Comparison of ENCODE assay signal across 10 mouse cellular contexts in genomic region chr1:64705230-64705629, GRCm38 (mm10). TPM values are rescaled to one million over a fixed set of nuclear protein-coding genes. Genes with fewer than 3 reads are reported as not detected.
DNase-seq lines count a peak whose midpoint lies in the region; ATAC-seq and TF ChIP-seq lines count a peak whose summit lies in the region.
"Had no signal": no experiment of that assay in that cellular context is flagged by ENCODE, and none has a peak within 500 bp of the region (broad histone marks: within the 10 kb centered on the region; RNA-seq: fewer than 3 reads in every experiment).

No protein-coding gene starts in this region.

- WGBS in midbrain, embryonic 10.5 days: 53% methylated on average over 6 of the region's 6 CpGs
- 46% methylated on average over 6 of the region's 6 CpGs for WGBS in midbrain, embryonic 16.5 days
- 54% methylated on average over 6 of the region's 6 CpGs for WGBS in embryonic facial prominence, embryonic 10.5 days
- 41% methylated on average over 6 of the region's 6 CpGs for WGBS in hindbrain, postnatal 0 days
- 46% methylated on average over 6 of the region's 6 CpGs for WGBS in midbrain, postnatal 0 days

- peaks cover 54% of the 10 kb centered on the region for H3K36me3 ChIP-seq in midbrain, embryonic 10.5 days
- H3K36me3 ChIP-seq in midbrain, embryonic 16.5 days (ENCODE audit: control insufficient read depth, insufficient read depth, low read length): 0 out of 2 replicates have a peak, but pooled peaks cover 3% of the 10 kb centered on the region
- H3K36me3 ChIP-seq in embryonic facial prominence, embryonic 10.5 days (replicated peaks): peaks cover 43% of the 10 kb centered on the region
- peaks cover 4% of the 10 kb centered on the region; the same call in 1 of the 2 replicates for H3K36me3 ChIP-seq in hindbrain, postnatal 0 days (ENCODE audit: insufficient read depth, low read length)
- H3K36me3 ChIP-seq in midbrain, postnatal 0 days (ENCODE audit: insufficient read depth, low read length): peaks cover 7% of the 10 kb centered on the region

- peak; percentile 67 for TF ChIP-seq CTCF in hindbrain, postnatal 0 days (IDR thresholded peaks at IDR 0.05; ENCODE audit: low read depth)
- TF ChIP-seq CTCF in midbrain, postnatal 0 days (IDR thresholded peaks at IDR 0.05): peak; percentile 74

- no peak for ATAC-seq in midbrain, embryonic 16.5 days
- no peak for ATAC-seq in hindbrain, postnatal 0 days
- no peak for ATAC-seq in midbrain, postnatal 0 days (ENCODE audit: low FRiP score)

- H3K4me2 ChIP-seq in midbrain, embryonic 16.5 days (ENCODE audit: low read length): no peak overlapping the region
- H3K4me2 ChIP-seq in hindbrain, postnatal 0 days (ENCODE audit: low read depth, low read length): no peak overlapping the region
- H3K4me2 ChIP-seq in midbrain, postnatal 0 days (ENCODE audit: low read depth, low read length, poor library complexity, severe bottlenecking): no peak overlapping the region
- H3K4me2 ChIP-seq: embryonic facial prominence, embryonic 13.5 days had no signal

- intact Hi-C loops in left cerebral cortex, postnatal 25 days (cut with DNase I): loop anchor here (5.0 kb wide), 1 partner anchor 1038 kb away; no protein-coding TSS in a partner anchor

- no peaks in the 10 kb centered on the region for H3K9me3 ChIP-seq in midbrain, embryonic 10.5 days (replicated peaks)
- H3K9me3 ChIP-seq in midbrain, embryonic 16.5 days (replicated peaks; ENCODE audit: control insufficient read depth, low read length, poor library complexity, severe bottlenecking): no peaks in the 10 kb centered on the region
- no peaks in the 10 kb centered on the region for H3K9me3 ChIP-seq in embryonic facial prominence, embryonic 10.5 days
- no peaks in the 10 kb centered on the region for H3K9me3 ChIP-seq in hindbrain, postnatal 0 days (ENCODE audit: low read length)
- no peaks in the 10 kb centered on the region for H3K9me3 ChIP-seq in midbrain, postnatal 0 days (ENCODE audit: low read length)
- H3K9me3 ChIP-seq: embryonic facial prominence, embryonic 13.5 days had no signal

- no peak overlapping the region for H3K4me3 ChIP-seq in midbrain, embryonic 10.5 days
- no peak overlapping the region for H3K4me3 ChIP-seq in midbrain, embryonic 16.5 days (ENCODE audit: low read depth, low read length)
- H3K4me3 ChIP-seq in embryonic facial prominence, embryonic 10.5 days: no peak overlapping the region
- no peak overlapping the region for H3K4me3 ChIP-seq in hindbrain, postnatal 0 days (ENCODE audit: low read length)
- no peak overlapping the region for H3K4me3 ChIP-seq in midbrain, postnatal 0 days (ENCODE audit: low read depth, low read length)
- H3K4me3 ChIP-seq: embryonic facial prominence, embryonic 13.5 days had no signal

- peak; percentile 29 for DNase-seq in midbrain, embryonic 10.5 days (ENCODE audit: low spot score)
- peak; percentile 63 for DNase-seq in adrenal gland, postnatal 14 days
- DNase-seq in embryonic facial prominence, embryonic 10.5 days (ENCODE audit: low spot score): peak; percentile 23
- peak; percentile 77 for DNase-seq in hindbrain, postnatal 0 days (ENCODE audit: low spot score)
- DNase-seq in left cerebral cortex, postnatal 25 days (ENCODE audit: low spot score in 2 of 2): peak; percentile 65 to 84
- DNase-seq in midbrain, postnatal 0 days (ENCODE audit: low spot score): peak; percentile 72
- peak; percentile 9 to 33 for DNase-seq in thymus, adult 18-20 months

- H3K9ac ChIP-seq in midbrain, embryonic 16.5 days (ENCODE audit: low read depth, low read length): no peak overlapping the region
- H3K9ac ChIP-seq in hindbrain, postnatal 0 days (replicated peaks; ENCODE audit: low read length): no peak overlapping the region
- no peak overlapping the region for H3K9ac ChIP-seq in midbrain, postnatal 0 days (replicated peaks; ENCODE audit: low read length, poor library complexity, severe bottlenecking)
- H3K9ac ChIP-seq: embryonic facial prominence, embryonic 13.5 days had no signal

- H3K27ac ChIP-seq in midbrain, embryonic 10.5 days (replicated peaks): no peak overlapping the region
- no peak overlapping the region for H3K27ac ChIP-seq in midbrain, embryonic 16.5 days (ENCODE audit: low read length)
- no peak overlapping the region for H3K27ac ChIP-seq in embryonic facial prominence, embryonic 10.5 days (replicated peaks)
- H3K27ac ChIP-seq in hindbrain, postnatal 0 days: no peak overlapping the region
- no peak overlapping the region for H3K27ac ChIP-seq in midbrain, postnatal 0 days (ENCODE audit: low read depth, low read length)
- H3K27ac ChIP-seq: embryonic facial prominence, embryonic 13.5 days; macrophage had no signal

- H3K4me1 ChIP-seq in midbrain, embryonic 10.5 days: no peaks in the 10 kb centered on the region
- no peaks in the 10 kb centered on the region for H3K4me1 ChIP-seq in midbrain, embryonic 16.5 days (ENCODE audit: control insufficient read depth, insufficient read depth, low read length)
- H3K4me1 ChIP-seq in embryonic facial prominence, embryonic 10.5 days: no peaks in the 10 kb centered on the region
- H3K4me1 ChIP-seq in hindbrain, postnatal 0 days (ENCODE audit: insufficient read depth, low read length): no peaks in the 10 kb centered on the region
- no peaks in the 10 kb centered on the region for H3K4me1 ChIP-seq in midbrain, postnatal 0 days (ENCODE audit: insufficient read depth, low read length)
- H3K4me1 ChIP-seq: embryonic facial prominence, embryonic 13.5 days had no signal

- H3K27me3 ChIP-seq in midbrain, embryonic 10.5 days (ENCODE audit: low read depth, poor library complexity, severe bottlenecking): no peaks in the 10 kb centered on the region
- H3K27me3 ChIP-seq in midbrain, embryonic 16.5 days (ENCODE audit: control insufficient read depth, insufficient read depth, low read depth, low read length): no peaks in the 10 kb centered on the region
- H3K27me3 ChIP-seq in embryonic facial prominence, embryonic 10.5 days (replicated peaks; ENCODE audit: low read depth, poor library complexity, severe bottlenecking): no peaks in the 10 kb centered on the region
- no peaks in the 10 kb centered on the region for H3K27me3 ChIP-seq in hindbrain, postnatal 0 days (ENCODE audit: insufficient read depth, low read length)
- no peaks in the 10 kb centered on the region for H3K27me3 ChIP-seq in midbrain, postnatal 0 days (ENCODE audit: insufficient read depth, low read length)
- H3K27me3 ChIP-seq: embryonic facial prominence, embryonic 13.5 days had no signal

RNA-seq across cellular contexts. Expression of gene Ccnyl1, which starts 15.0 kb away (rescaled TPM):
- polyA plus RNA-seq in midbrain, embryonic 10.5 days (2016; fragmentation: Nextera tagmentation; extraction: Ambion mirVana): 6.4 and 6.5 TPM in 2 replicates
- polyA plus RNA-seq in midbrain, embryonic 16.5 days (2015; fragmentation: Nextera tagmentation; extraction: Ambion mirVana): 3.6 and 4.9 TPM in 2 replicates
- 22.7 and 24.0 TPM in 2 replicates for total RNA-seq in adrenal gland, postnatal 14 days (2021)
- 5.8 and 6.1 TPM in 2 replicates for polyA plus RNA-seq in embryonic facial prominence, embryonic 10.5 days (2016; fragmentation: Nextera tagmentation; extraction: Ambion mirVana)
- 17.5 and 19.7 TPM in 2 replicates for total RNA-seq in hindbrain, postnatal 0 days (2014; rRNA removed)
- polyA plus RNA-seq in hindbrain, postnatal 0 days (2015; fragmentation: Nextera tagmentation; extraction: Ambion mirVana): 3.5 and 3.9 TPM in 2 replicates
- 10 to 100 TPM; 17.4 to 25.1 TPM for total RNA-seq in left cerebral cortex, postnatal 25 days (2021)
- 14.6 and 36.6 TPM in 2 replicates for total RNA-seq in midbrain, postnatal 0 days (2014; rRNA removed)
- 2.9 and 4.1 TPM in 2 replicates for polyA plus RNA-seq in midbrain, postnatal 0 days (2015; fragmentation: Nextera tagmentation; extraction: Ambion mirVana)

RNA-seq across cellular contexts. Expression of gene Fzd5, which starts 32.3 kb away (rescaled TPM):
- 0.36 and 0.79 TPM in 2 replicates for polyA plus RNA-seq in midbrain, embryonic 10.5 days (2016; fragmentation: Nextera tagmentation; extraction: Ambion mirVana)
- 0.58 and 0.62 TPM in 2 replicates for polyA plus RNA-seq in midbrain, embryonic 16.5 days (2015; fragmentation: Nextera tagmentation; extraction: Ambion mirVana)
- 12.8 and 14.4 TPM in 2 replicates for total RNA-seq in adrenal gland, postnatal 14 days (2021)
- 1.8 and 2.0 TPM in 2 replicates for polyA plus RNA-seq in embryonic facial prominence, embryonic 10.5 days (2016; fragmentation: Nextera tagmentation; extraction: Ambion mirVana)
- total RNA-seq in hindbrain, postnatal 0 days (2014; rRNA removed): 2.7 and 2.8 TPM in 2 replicates
- 0.28 and 0.38 TPM in 2 replicates for polyA plus RNA-seq in hindbrain, postnatal 0 days (2015; fragmentation: Nextera tagmentation; extraction: Ambion mirVana)
- 1 to 10 TPM; 1.0 to 1.2 TPM for total RNA-seq in left cerebral cortex, postnatal 25 days (2021)
- total RNA-seq in midbrain, postnatal 0 days (2014; rRNA removed): 1.8 and 2.5 TPM in 2 replicates
- polyA plus RNA-seq in midbrain, postnatal 0 days (2015; fragmentation: Nextera tagmentation; extraction: Ambion mirVana): 0.40 and 0.86 TPM in 2 replicates

Comparison
In these comparisons a context has a peak if more than half of its experiments do, and no peak if none do; other contexts are left out.
1. DNase-seq: peak in every context shown above with its lines; median percentile 77 in hindbrain, postnatal 0 days; 74 in left cerebral cortex, postnatal 25 days; 72 in midbrain, postnatal 0 days; 63 in adrenal gland, postnatal 14 days; 29 in midbrain, embryonic 10.5 days; 23 in embryonic facial prominence, embryonic 10.5 days; 21 in thymus, adult 18-20 months.